Mouse (Mus musculus) common myeloid progenitor, adult 5-6 weeks (primary cell): ENCODE measurements around the gene Pm20d1. TPM values are rescaled to one million over a fixed set of nuclear protein-coding genes. Genes with fewer than 3 reads are reported as not detected.

ENCODE experiments used
- ATAC-seq: replicated peaks from 2 replicates; pipeline ENCODE4 v1.8.0; 2016; ENCODE audit warnings: low read depth, mild to moderate bottlenecking, moderate TSS enrichment, inconsistent platforms; ENCODE audit not compliant: poor library complexity, severe bottlenecking
- total RNA-seq: library from RNA; stranded (forward); fragments of 200-1000, 187-1606 nt; gene quantifications from 2 replicates; pipeline ENCODE4 v1.2.3, GENCODE M21; 2017

Gene Pm20d1
- total RNA-seq, result not detected in 2 replicates

GRCm38 (mm10) chr1:131797202-131797909 is at the start of gene Pm20d1:
Gene Pm20d1, plus strand, starts transcription at chr1:131797381.
- ATAC-seq, result peak; percentile 70

GRCm38 (mm10) chr1:131747761-131748160 is 49.4 kb upstream of the Pm20d1 start:
- no peak for ATAC-seq

- ATAC-seq, result no peak
Observed at GRCm38 (mm10) chr1:131748636-131749035, 48.5 kb upstream of the Pm20d1 start.

- ATAC-seq, result peak; percentile 53
Observed at GRCm38 (mm10) chr1:131749706-131750545, 47.3 kb upstream of the Pm20d1 start.

- no peak for ATAC-seq
Observed at GRCm38 (mm10) chr1:131751181-131751890, 45.8 kb upstream of the Pm20d1 start.

GRCm38 (mm10) chr1:131751891-131752311 is 45.3 kb upstream of the Pm20d1 start:
- ATAC-seq, result 0 out of 2 replicates have a peak, but pooled peaks have one; percentile 20

- ATAC-seq, result peak; percentile 31
Observed at GRCm38 (mm10) chr1:131754212-131754829, 42.9 kb upstream of the Pm20d1 start.

- ATAC-seq, result peak; percentile 77
Observed at GRCm38 (mm10) chr1:131754916-131755315, 42.3 kb upstream of the Pm20d1 start.

GRCm38 (mm10) chr1:131757211-131757610 is 40.0 kb upstream of the Pm20d1 start:
- no peak for ATAC-seq

GRCm38 (mm10) chr1:131758796-131759195 is 38.4 kb upstream of the Pm20d1 start:
- ATAC-seq, result no peak

- peak; percentile 26; the same call in 1 of the 2 replicates for ATAC-seq
Observed at GRCm38 (mm10) chr1:131759667-131760427, 37.3 kb upstream of the Pm20d1 start.

- no peak for ATAC-seq
Observed at GRCm38 (mm10) chr1:131760428-131760820, 36.8 kb upstream of the Pm20d1 start.

- peak; percentile 36 for ATAC-seq
Observed at GRCm38 (mm10) chr1:131761079-131761831, 35.9 kb upstream of the Pm20d1 start.

- ATAC-seq, result peak; percentile 49
Observed at GRCm38 (mm10) chr1:131763683-131764082, 33.5 kb upstream of the Pm20d1 start.

GRCm38 (mm10) chr1:131764581-131765338 is 32.4 kb upstream of the Pm20d1 start:
- ATAC-seq, result no peak

GRCm38 (mm10) chr1:131765357-131766001 is 31.7 kb upstream of the Pm20d1 start:
- peak; percentile 85 for ATAC-seq

GRCm38 (mm10) chr1:131769296-131769695 is 27.9 kb upstream of the Pm20d1 start:
- no peak for ATAC-seq
